Mouse (Mus musculus): ENCODE data around the gene Noxo1. TPM values are rescaled to one million over a fixed set of nuclear protein-coding genes. Genes with fewer than 3 reads are reported as not detected.
A peak's percentile ranks its signal among the peaks of the same experiment; 100 is the strongest.
"Not testable (repeated sequence)": the region's sequence is repeated elsewhere in the genome, so short reads cannot be mapped to it uniquely, and the experiment has no call there.

Noxo1 gene
- polyA plus RNA-seq, 1 experiment from 2014 or later, result 0.58 TPM

- H3K36me3 ChIP-seq; H3K9ac ChIP-seq; H3K27ac ChIP-seq; H3K4me2 ChIP-seq; H3K4me3 ChIP-seq; H3K9me3 ChIP-seq (replicated peaks); ATAC-seq: not testable (repeated sequence)
- H3K27me3 ChIP-seq (replicated peaks), result peaks cover 14% of the 10 kb centered on the region
- WGBS (ENCODE audit: insufficient replicate concordance), result 53% methylated on average over 7 of the region's 7 CpGs
- peaks cover 28% of the 10 kb centered on the region for H3K4me1 ChIP-seq
Measured at GRCm38 (mm10) chr17:24667011-24667410, 29.0 kb upstream of the Noxo1 start.

- Histone ChIP-seq H3K36me3 (no peaks in the 10 kb centered on the region), H3K4me3 (no peak overlapping the region), H3K9ac (no peak overlapping the region), H3K27me3 (replicated peaks) (peaks cover 10% of the 10 kb centered on the region; the same call in 1 of the 2 replicates), H3K4me2 (no peak overlapping the region), H3K9me3 (replicated peaks) (no peaks in the 10 kb centered on the region), H3K27ac (no peak overlapping the region), H3K4me1 (peaks cover 32% of the 10 kb centered on the region)
- WGBS (ENCODE audit: insufficient replicate concordance), result 30% methylated on average over 6 of the region's 6 CpGs
- no peak for ATAC-seq
Measured at GRCm38 (mm10) chr17:24667416-24667815, 28.6 kb upstream of the Noxo1 start.

- not testable (repeated sequence) for H3K9me3 ChIP-seq (replicated peaks); H3K27me3 ChIP-seq (replicated peaks)
- Histone ChIP-seq H3K4me1 (peaks cover 49% of the 10 kb centered on the region), H3K4me2 (peak overlapping the region; percentile 90), H3K9ac (peak overlapping the region; percentile 95), H3K27ac (peak overlapping the region; percentile 90), H3K4me3 (peak overlapping the region; percentile 88), H3K36me3 (peaks cover 15% of the 10 kb centered on the region)
- ATAC-seq, result peak; percentile 21; the same call in 1 of the 2 replicates
- WGBS (ENCODE audit: insufficient replicate concordance), result 4% methylated on average over 15 of the region's 15 CpGs
Measured at GRCm38 (mm10) chr17:24669214-24669544, 26.9 kb upstream of the Noxo1 start.

GRCm38 (mm10) chr17:24669545-24670245, 26.3 kb upstream of the Noxo1 start, which contains the start of gene Zfp598:
TSS of gene Zfp598 (plus strand) at chr17:24669687.
- WGBS (ENCODE audit: insufficient replicate concordance), result under 1% methylated on average over 63 of the region's 80 CpGs
- no peaks in the 10 kb centered on the region for H3K9me3 ChIP-seq (replicated peaks)
- H3K36me3 ChIP-seq, result peaks cover 15% of the 10 kb centered on the region
- ATAC-seq, result peak; percentile 99
- H3K27ac ChIP-seq, result peak within 1 kb of the TSS; percentile 90
- peak within 1 kb of the TSS; percentile 95 for H3K9ac ChIP-seq
- peak within 1 kb of the TSS; percentile 88 for H3K4me3 ChIP-seq
- no peaks in the 10 kb centered on the region for H3K27me3 ChIP-seq (replicated peaks)
- peak within 1 kb of the TSS; percentile 90 for H3K4me2 ChIP-seq
- H3K4me1 ChIP-seq, result peaks cover 55% of the 10 kb centered on the region

- Histone ChIP-seq H3K27ac (peak overlapping the region; percentile 90), H3K4me1 (peaks cover 58% of the 10 kb centered on the region), H3K9me3 (replicated peaks) (no peaks in the 10 kb centered on the region), H3K4me3 (peak overlapping the region; percentile 88), H3K27me3 (replicated peaks) (no peaks in the 10 kb centered on the region), H3K9ac (peak overlapping the region; percentile 95), H3K36me3 (peaks cover 15% of the 10 kb centered on the region), H3K4me2 (peak overlapping the region; percentile 90)
- no peak for ATAC-seq
- WGBS (ENCODE audit: insufficient replicate concordance), result 8% methylated on average over 8 of the region's 8 CpGs
Measured at GRCm38 (mm10) chr17:24670246-24670844, 25.7 kb upstream of the Noxo1 start.

- H3K4me1 ChIP-seq, result peaks cover 68% of the 10 kb centered on the region
- WGBS (ENCODE audit: insufficient replicate concordance), result 51% methylated on average over 5 of the region's 5 CpGs
- no peak for ATAC-seq
- H3K36me3 ChIP-seq, result peaks cover 17% of the 10 kb centered on the region
- H3K27ac ChIP-seq, result peak overlapping the region; percentile 64; the same call in 1 of the 2 replicates
- H3K9ac ChIP-seq, result peak overlapping the region; percentile 42; the same call in 1 of the 2 replicates
- peak overlapping the region; percentile 88 for H3K4me3 ChIP-seq
- peak overlapping the region; percentile 90 for H3K4me2 ChIP-seq
- no peaks in the 10 kb centered on the region for H3K27me3 ChIP-seq (replicated peaks)
- no peaks in the 10 kb centered on the region for H3K9me3 ChIP-seq (replicated peaks)
Measured at GRCm38 (mm10) chr17:24671346-24671745, 24.7 kb upstream of the Noxo1 start.

- peaks cover 74% of the 10 kb centered on the region for H3K4me1 ChIP-seq
- WGBS (ENCODE audit: insufficient replicate concordance), result 13% methylated on average over 5 of the region's 5 CpGs
Measured at GRCm38 (mm10) chr17:24672141-24672540, 23.9 kb upstream of the Noxo1 start.

GRCm38 (mm10) chr17:24674277-24674676, 21.8 kb upstream of the Noxo1 start:
- Histone ChIP-seq H3K4me1 (peaks cover 73% of the 10 kb centered on the region), H3K9ac (no peak overlapping the region)

More at GRCm38 (mm10) chr17:24672141-24672540, 23.9 kb upstream of the Noxo1 start:
- Histone ChIP-seq H3K9me3 (replicated peaks) (no peaks in the 10 kb centered on the region), H3K4me3 (peak overlapping the region; percentile 88; the same call in 1 of the 2 replicates), H3K9ac (peak overlapping the region; percentile 42), H3K4me2 (peak overlapping the region; percentile 90), H3K27me3 (replicated peaks) (no peaks in the 10 kb centered on the region), H3K27ac (peak overlapping the region; percentile 64), H3K36me3 (peaks cover 25% of the 10 kb centered on the region)
- no peak for ATAC-seq

GRCm38 (mm10) chr17:24676187-24676586, 19.8 kb upstream of the Noxo1 start:
- H3K36me3 ChIP-seq, result peaks cover 66% of the 10 kb centered on the region
- no peak overlapping the region for H3K9ac ChIP-seq
- no peak overlapping the region for H3K4me2 ChIP-seq
- H3K9me3 ChIP-seq (replicated peaks), result no peaks in the 10 kb centered on the region
- 68% methylated on average over 2 of the region's 2 CpGs for WGBS (ENCODE audit: insufficient replicate concordance)
- ATAC-seq, result peak; percentile 20; the same call in 1 of the 2 replicates
- H3K27me3 ChIP-seq (replicated peaks), result no peaks in the 10 kb centered on the region
- no peak overlapping the region for H3K27ac ChIP-seq
- H3K4me1 ChIP-seq, result peaks cover 62% of the 10 kb centered on the region
- H3K4me3 ChIP-seq, result no peak overlapping the region

More at GRCm38 (mm10) chr17:24674277-24674676, 21.8 kb upstream of the Noxo1 start:
- Histone ChIP-seq H3K27me3 (replicated peaks) (no peaks in the 10 kb centered on the region), H3K36me3 (peaks cover 46% of the 10 kb centered on the region), H3K9me3 (replicated peaks) (no peaks in the 10 kb centered on the region), H3K27ac (peak overlapping the region; percentile 2; the same call in 1 of the 2 replicates), H3K4me2 (no peak overlapping the region), H3K4me3 (no peak overlapping the region)
- WGBS (ENCODE audit: insufficient replicate concordance), result 66% methylated on average over 7 of the region's 7 CpGs
- ATAC-seq, result no peak

- H3K4me1 ChIP-seq, result peaks cover 55% of the 10 kb centered on the region
- H3K27ac ChIP-seq, result no peak overlapping the region
- no peaks in the 10 kb centered on the region for H3K27me3 ChIP-seq (replicated peaks)
- no peak for ATAC-seq
- WGBS (ENCODE audit: insufficient replicate concordance), result 86% methylated on average over 5 of the region's 5 CpGs
- H3K9ac ChIP-seq, result no peak overlapping the region
- peaks cover 72% of the 10 kb centered on the region for H3K36me3 ChIP-seq
- no peaks in the 10 kb centered on the region for H3K9me3 ChIP-seq (replicated peaks)
- H3K4me2 ChIP-seq, result no peak overlapping the region
- no peak overlapping the region for H3K4me3 ChIP-seq
Measured at GRCm38 (mm10) chr17:24676877-24677276, 19.2 kb upstream of the Noxo1 start.

- Histone ChIP-seq H3K27me3 (replicated peaks) (no peaks in the 10 kb centered on the region), H3K36me3 (peaks cover 80% of the 10 kb centered on the region), H3K4me2 (no peak overlapping the region), H3K4me3 (no peak overlapping the region), H3K9me3 (replicated peaks) (no peaks in the 10 kb centered on the region), H3K4me1 (peaks cover 48% of the 10 kb centered on the region), H3K9ac (no peak overlapping the region), H3K27ac (no peak overlapping the region)
- WGBS (ENCODE audit: insufficient replicate concordance), result 84% methylated on average over 24 of the region's 24 CpGs
- peak; percentile 61 for ATAC-seq
Measured at GRCm38 (mm10) chr17:24677500-24678080, 18.4 kb upstream of the Noxo1 start.

- Histone ChIP-seq H3K27ac (no peak overlapping the region), H3K4me1 (peaks cover 40% of the 10 kb centered on the region), H3K9me3 (replicated peaks) (no peaks in the 10 kb centered on the region), H3K4me2 (peak overlapping the region; percentile 54), H3K36me3 (peaks cover 11% of the 10 kb centered on the region), H3K4me3 (peak overlapping the region; percentile 23; the same call in 1 of the 2 replicates), H3K9ac (no peak overlapping the region), H3K27me3 (replicated peaks) (peaks cover 58% of the 10 kb centered on the region)
- WGBS (ENCODE audit: insufficient replicate concordance), result 29% methylated on average over 16 of the region's 16 CpGs
- ATAC-seq, result peak; percentile 38; the same call in 1 of the 2 replicates
Measured at GRCm38 (mm10) chr17:24686514-24686913, 9.5 kb upstream of the Noxo1 start.
